Mouse (Mus musculus): Measurements from ENCODE around the gene Cp. TPM values are rescaled to one million over a fixed set of nuclear protein-coding genes. Genes with fewer than 3 reads are reported as not detected.

The Cp gene
- polyA plus RNA-seq, 1 experiment: 9.3 TPM

DNA sequence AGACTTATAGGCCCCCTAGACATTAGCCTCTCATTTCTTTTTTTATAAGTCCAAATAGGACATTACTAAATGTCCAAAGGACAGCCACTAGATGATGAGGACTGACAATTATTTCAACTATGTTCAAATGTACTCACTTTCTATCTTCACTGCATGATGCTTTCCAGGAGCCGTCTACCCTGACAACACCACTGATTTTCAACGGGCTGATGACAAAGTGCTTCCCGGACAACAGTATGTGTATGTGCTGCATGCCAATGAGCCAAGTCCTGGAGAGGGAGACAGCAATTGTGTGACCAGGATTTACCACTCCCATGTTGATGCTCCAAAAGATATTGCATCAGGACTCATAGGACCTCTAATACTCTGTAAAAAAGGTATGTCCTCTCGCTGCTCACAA is 9.2 kb downstream of the Cp start:
- no peak for DNase-seq (ENCODE audit: low read depth)
- TF ChIP-seq POLR2A (IDR thresholded peaks at IDR 0.05; ENCODE audit: borderline replicate concordance, extremely low read depth, insufficient read depth, insufficient read length, poor library complexity, severe bottlenecking) (no peak), CTCF (IDR thresholded peaks at IDR 0.05; ENCODE audit: borderline replicate concordance, extremely low read depth, insufficient read depth, insufficient read length) (no peak)

DNA sequence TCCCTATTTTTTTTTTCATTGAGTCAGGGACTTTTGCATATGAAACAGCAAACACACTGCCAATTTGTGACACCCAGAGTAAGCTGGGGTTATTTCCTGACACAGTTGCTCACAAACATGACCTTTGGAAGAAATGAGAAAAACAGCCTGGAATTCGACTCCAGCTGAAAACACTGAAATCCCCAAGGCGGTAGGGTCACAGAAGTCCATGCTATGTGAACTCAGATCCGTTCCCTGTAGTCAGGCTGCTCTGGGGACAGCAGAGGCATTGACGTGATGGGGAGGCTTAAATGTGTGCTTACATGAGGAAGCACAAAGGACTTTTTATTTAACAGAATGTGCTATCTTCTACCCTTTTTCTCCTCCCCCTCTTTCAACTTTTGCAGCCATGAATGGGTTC is 21.6 kb downstream of the Cp start:
- TF ChIP-seq CTCF (IDR thresholded peaks at IDR 0.05; ENCODE audit: borderline replicate concordance, extremely low read depth, insufficient read depth, insufficient read length) (no peak), POLR2A (IDR thresholded peaks at IDR 0.05; ENCODE audit: borderline replicate concordance, extremely low read depth, insufficient read depth, insufficient read length, poor library complexity, severe bottlenecking) (no peak)
- DNase-seq (ENCODE audit: low read depth): no peak

DNA sequence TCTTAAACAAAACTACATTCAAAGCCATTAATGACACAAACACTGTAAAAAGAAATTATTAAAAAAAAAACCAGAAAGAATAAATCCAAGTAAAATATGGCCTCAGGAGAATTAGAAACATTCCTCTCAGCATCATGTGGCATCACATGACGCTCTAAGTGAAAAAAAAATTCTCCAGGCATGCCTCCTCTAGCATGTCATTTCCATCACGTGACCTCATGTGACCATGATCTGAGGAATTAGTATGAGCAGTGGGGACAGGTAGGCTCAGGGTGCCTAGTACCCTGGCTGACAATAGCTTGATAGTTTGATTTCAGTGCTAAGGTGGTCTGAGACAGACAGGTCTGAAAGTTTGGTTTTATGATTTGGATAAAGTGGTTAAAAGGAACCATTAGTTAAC is 24.3 kb downstream of the Cp start:
- no peak for DNase-seq (ENCODE audit: low read depth)
- TF ChIP-seq POLR2A (IDR thresholded peaks at IDR 0.05; ENCODE audit: borderline replicate concordance, extremely low read depth, insufficient read depth, insufficient read length, poor library complexity, severe bottlenecking): no peak
- TF ChIP-seq CTCF (IDR thresholded peaks at IDR 0.05; ENCODE audit: borderline replicate concordance, extremely low read depth, insufficient read depth, insufficient read length): no peak

DNA sequence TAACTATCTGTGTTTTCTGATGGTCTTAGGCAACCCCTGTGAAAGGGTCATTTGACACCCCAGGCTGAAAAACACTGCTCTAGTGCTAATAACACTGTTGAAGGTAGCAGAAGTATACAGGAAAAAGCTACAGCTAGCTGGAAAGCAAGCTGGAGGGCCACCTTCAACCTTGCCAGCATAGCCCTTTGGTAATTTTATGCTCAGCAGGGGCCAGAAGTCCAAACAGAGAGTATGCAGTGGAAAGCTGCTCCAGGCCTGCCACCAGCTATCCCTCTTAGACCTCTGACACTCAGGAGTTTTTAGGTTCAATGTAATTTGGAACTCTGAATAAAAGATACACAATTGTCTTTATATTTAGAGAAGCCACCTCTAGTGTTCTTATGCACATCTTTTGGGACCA is 26.0 kb downstream of the Cp start:
- TF ChIP-seq POLR2A (IDR thresholded peaks at IDR 0.05; ENCODE audit: borderline replicate concordance, extremely low read depth, insufficient read depth, insufficient read length, poor library complexity, severe bottlenecking) (no peak), CTCF (IDR thresholded peaks at IDR 0.05; ENCODE audit: borderline replicate concordance, extremely low read depth, insufficient read depth, insufficient read length) (no peak)
- DNase-seq (ENCODE audit: low read depth): no peak

DNA sequence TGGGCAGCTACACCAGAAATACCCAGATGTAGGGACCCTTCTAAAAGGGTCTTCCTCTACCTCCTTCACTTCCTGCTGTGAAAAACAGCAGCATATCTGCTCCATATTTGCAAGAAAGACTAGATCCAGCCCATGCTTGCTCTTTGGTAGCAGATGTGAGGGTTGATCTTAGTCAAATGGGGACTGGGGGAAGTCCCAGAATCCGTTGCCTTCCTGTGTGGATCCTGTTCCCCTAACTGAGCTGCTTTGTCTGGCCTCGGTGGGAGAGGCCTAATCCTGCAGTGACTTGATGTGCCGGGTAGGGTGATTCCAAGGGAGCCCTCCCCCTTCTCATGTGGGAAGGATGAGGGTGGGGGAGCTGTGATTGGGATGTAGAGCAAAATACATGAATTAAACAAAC is 29.3 kb downstream of the Cp start:
- no peak for TF ChIP-seq CTCF (IDR thresholded peaks at IDR 0.05; ENCODE audit: borderline replicate concordance, extremely low read depth, insufficient read depth, insufficient read length)
- no peak for TF ChIP-seq POLR2A (IDR thresholded peaks at IDR 0.05; ENCODE audit: borderline replicate concordance, extremely low read depth, insufficient read depth, insufficient read length, poor library complexity, severe bottlenecking)
- DNase-seq (ENCODE audit: low read depth): no peak

DNA sequence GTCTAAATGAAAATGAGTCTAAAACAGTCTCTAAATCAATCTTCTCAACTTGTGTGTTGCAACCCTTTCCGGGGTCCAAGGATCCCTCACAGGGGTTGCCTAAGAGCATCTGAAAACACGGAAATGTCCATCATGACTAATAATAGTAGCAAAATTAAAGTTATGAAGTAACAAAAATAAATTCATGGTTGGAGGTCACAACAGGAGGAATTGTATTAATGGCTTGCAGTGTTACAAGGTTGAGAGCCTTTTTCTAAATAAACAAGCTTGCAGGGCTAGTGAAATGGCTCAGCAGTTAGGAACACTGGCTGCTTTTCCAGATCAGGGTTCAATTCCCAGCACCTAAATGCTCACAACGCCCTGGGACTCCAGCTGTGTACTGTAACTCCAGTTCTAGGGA is 33.2 kb downstream of the Cp start:
- DNase-seq (ENCODE audit: low read depth): no peak
- no peak for TF ChIP-seq CTCF (IDR thresholded peaks at IDR 0.05; ENCODE audit: borderline replicate concordance, extremely low read depth, insufficient read depth, insufficient read length)
- no peak for TF ChIP-seq POLR2A (IDR thresholded peaks at IDR 0.05; ENCODE audit: borderline replicate concordance, extremely low read depth, insufficient read depth, insufficient read length, poor library complexity, severe bottlenecking)

DNA sequence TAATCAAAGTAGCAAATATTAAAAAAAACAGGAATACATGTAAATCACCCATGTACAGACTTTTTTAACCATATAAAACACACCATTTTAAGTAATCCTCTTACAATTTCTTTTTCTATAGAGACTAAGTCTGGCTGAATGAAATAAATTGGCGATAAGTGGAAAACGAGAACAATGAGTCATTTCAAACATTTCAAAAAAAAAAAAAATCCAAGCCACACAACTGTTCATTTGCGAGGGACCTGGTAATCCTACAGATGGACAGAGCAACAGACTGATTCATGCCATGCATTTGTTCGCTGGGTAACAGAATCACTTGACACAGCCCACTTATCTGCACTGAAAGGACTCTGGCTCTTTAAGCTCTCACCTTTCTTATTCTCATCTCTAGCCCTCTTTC is 35.5 kb downstream of the Cp start:
- DNase-seq (ENCODE audit: low read depth): no peak
- TF ChIP-seq CTCF (IDR thresholded peaks at IDR 0.05; ENCODE audit: borderline replicate concordance, extremely low read depth, insufficient read depth, insufficient read length): no peak
- TF ChIP-seq POLR2A (IDR thresholded peaks at IDR 0.05; ENCODE audit: borderline replicate concordance, extremely low read depth, insufficient read depth, insufficient read length, poor library complexity, severe bottlenecking): no peak

DNA sequence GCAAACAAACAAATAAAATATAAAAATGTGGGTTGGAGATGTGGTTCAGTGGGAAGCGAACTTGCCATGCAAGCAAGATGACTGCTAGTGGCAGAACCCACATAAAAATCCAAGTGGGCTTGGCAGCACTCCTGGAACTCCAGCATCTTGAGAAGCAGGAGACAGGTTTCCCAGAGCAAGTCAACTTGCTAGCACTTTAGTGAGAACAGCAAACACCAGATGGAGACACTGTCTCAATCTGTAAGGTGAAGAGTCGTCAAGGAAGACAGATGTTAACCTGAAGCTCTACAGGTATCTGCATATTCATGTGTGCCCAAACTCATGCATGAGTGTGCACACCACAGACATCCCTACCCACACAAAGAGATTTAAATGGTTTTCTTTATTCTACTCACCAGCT is 42.7 kb downstream of the Cp start:
- TF ChIP-seq CTCF (IDR thresholded peaks at IDR 0.05; ENCODE audit: borderline replicate concordance, extremely low read depth, insufficient read depth, insufficient read length) (no peak), POLR2A (IDR thresholded peaks at IDR 0.05; ENCODE audit: borderline replicate concordance, extremely low read depth, insufficient read depth, insufficient read length, poor library complexity, severe bottlenecking) (no peak)
- no peak for DNase-seq (ENCODE audit: low read depth)

DNA sequence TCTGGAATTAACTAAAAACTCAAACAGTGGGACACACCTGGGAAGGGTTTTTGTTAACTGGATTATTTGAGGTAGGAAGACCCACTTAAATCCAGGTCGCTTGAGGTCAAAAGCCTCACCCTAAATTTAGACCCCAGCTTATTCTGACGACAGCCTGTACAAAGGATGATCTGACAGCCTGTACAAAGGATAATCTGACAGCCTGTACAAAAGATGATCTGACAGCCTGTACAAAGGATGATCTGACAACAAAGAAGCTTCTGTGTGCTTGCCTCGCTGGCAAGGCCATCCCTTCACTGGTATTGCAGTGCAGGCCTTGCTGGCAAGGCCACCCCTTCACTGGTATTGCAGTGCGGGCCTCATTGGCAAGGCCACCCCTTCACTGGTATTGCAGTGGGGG is 44.0 kb downstream of the Cp start:
- no peak for DNase-seq (ENCODE audit: low read depth)
- no peak for TF ChIP-seq CTCF (IDR thresholded peaks at IDR 0.05; ENCODE audit: borderline replicate concordance, extremely low read depth, insufficient read depth, insufficient read length)
- no peak for TF ChIP-seq POLR2A (IDR thresholded peaks at IDR 0.05; ENCODE audit: borderline replicate concordance, extremely low read depth, insufficient read depth, insufficient read length, poor library complexity, severe bottlenecking)

DNA sequence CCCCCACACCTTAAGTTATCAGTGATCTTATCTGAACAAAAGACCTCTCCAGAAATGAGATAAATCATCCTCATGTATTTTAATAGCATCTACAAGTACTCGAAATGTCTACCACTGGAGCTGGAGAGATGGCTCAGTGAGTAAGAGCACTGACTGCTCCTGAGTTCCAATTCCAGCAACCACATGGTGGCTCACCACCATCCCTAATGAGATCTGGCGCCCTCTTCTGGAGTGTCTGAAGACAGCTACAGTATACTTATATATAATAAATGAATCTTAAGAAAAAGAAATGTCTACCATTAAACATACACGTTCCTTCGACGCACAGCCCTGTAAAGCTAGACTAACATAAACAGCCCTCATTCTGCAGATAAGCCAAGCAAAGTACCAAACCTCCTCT is 45.9 kb downstream of the Cp start:
- no peak for DNase-seq (ENCODE audit: low read depth)
- TF ChIP-seq POLR2A (IDR thresholded peaks at IDR 0.05; ENCODE audit: borderline replicate concordance, extremely low read depth, insufficient read depth, insufficient read length, poor library complexity, severe bottlenecking) (no peak), CTCF (IDR thresholded peaks at IDR 0.05; ENCODE audit: borderline replicate concordance, extremely low read depth, insufficient read depth, insufficient read length) (peak; percentile 9; the same call in 1 of the 2 replicates)

DNA sequence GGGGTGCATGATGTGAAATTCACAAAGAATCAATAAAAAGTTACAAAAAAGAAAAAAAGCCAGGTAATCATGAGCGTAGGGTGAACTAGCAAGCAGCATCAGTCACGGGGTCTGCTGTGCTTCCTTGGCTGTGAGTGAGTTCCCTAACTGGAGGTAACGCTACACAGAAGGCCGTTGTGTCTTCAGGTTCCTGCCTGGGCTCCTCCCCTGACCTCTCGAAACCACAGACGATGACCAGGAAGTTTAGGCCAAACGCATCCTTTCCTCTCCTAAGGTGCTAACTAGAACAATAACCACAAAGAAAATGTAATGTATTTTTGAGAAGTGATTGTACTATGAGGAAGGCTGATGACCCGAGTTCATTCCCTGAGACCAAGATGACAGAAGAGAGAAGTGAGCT is 47.6 kb downstream of the Cp start:
- no peak for TF ChIP-seq POLR2A (IDR thresholded peaks at IDR 0.05; ENCODE audit: borderline replicate concordance, extremely low read depth, insufficient read depth, insufficient read length, poor library complexity, severe bottlenecking)
- no peak for TF ChIP-seq CTCF (IDR thresholded peaks at IDR 0.05; ENCODE audit: borderline replicate concordance, extremely low read depth, insufficient read depth, insufficient read length)
- no peak for DNase-seq (ENCODE audit: low read depth)

DNA sequence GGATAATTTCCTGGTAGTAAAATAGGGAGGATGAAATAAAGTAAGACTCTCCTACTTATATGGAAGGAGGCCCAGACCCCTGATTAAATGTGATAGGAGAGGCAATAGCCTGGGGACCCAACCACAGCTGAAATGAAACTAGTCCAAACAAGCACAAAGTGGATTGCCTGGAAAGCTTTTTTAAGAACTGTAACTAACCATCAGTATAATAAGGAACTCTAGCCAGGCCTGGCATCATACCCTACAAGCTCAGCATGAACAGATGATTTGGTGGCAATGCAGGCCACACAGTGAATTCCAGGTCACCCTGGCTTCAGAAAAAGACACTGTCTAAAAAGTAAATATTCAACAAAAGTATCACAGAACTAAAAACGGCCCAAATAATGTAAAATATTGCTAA is 48.8 kb downstream of the Cp start:
- TF ChIP-seq CTCF (IDR thresholded peaks at IDR 0.05; ENCODE audit: borderline replicate concordance, extremely low read depth, insufficient read depth, insufficient read length) (no peak), POLR2A (IDR thresholded peaks at IDR 0.05; ENCODE audit: borderline replicate concordance, extremely low read depth, insufficient read depth, insufficient read length, poor library complexity, severe bottlenecking) (no peak)
- DNase-seq (ENCODE audit: low read depth): peak; percentile 5

DNA sequence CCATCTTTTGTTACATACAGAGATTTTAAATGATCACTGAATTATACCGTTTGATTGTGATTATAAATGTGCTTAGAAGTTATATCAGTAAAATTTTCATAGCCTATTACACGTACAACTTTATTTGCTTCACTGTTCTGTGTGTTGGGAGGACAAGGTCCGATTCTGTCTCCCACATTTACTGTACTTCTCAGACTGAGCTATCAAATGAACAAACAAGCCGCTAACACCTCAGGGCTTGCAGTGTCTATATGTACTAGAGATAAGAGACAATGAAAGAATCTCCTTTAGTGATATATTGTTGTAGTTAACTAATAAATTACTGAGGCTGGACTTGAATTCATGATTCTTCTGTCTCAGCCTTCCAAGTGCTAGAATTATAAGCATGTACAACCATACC is 50.4 kb downstream of the Cp start:
- TF ChIP-seq POLR2A (IDR thresholded peaks at IDR 0.05; ENCODE audit: borderline replicate concordance, extremely low read depth, insufficient read depth, insufficient read length, poor library complexity, severe bottlenecking): no peak
- no peak for TF ChIP-seq CTCF (IDR thresholded peaks at IDR 0.05; ENCODE audit: borderline replicate concordance, extremely low read depth, insufficient read depth, insufficient read length)
- no peak for DNase-seq (ENCODE audit: low read depth)

All from brain, embryonic 14.5 days (tissue).